Mouse (Mus musculus) stomach, postnatal 0 days (tissue): Measurements from ENCODE around the gene Fcer2a.

ENCODE experiments used
- CTCF ChIP-seq: IDR thresholded peaks from 2 replicates; pipeline ENCODE4 v1.5.1; 2016; ENCODE audit warnings: antibody characterized with exemption, low read depth, mild to moderate bottlenecking, moderate library complexity
- EP300 ChIP-seq: optimal IDR thresholded peaks from 2 replicates; pipeline ENCODE3; 2016; ENCODE audit warnings: antibody characterized with exemption

DNA sequence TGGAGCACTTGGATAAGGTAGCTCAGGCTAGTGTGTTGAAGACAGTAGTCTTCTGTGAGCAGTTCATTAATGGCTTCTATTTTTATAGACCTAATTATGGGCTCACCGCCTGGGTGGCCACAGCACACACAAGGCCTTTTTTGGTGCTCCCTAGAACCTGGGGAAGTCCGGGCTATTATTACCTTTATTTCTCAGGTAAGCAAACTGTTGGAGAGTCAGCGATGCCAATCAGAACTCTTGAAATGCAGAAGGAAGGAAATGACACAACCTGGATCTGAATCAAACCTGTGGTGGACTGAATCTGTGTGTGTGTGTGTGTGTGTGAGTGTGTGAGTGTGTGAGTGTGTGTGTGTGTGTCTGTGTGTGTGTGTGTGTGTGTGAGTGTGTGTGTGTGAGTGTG, at the start of gene Fcer2a:
- TF ChIP-seq CTCF (no peak), EP300 (no peak)
